Mouse (Mus musculus) adrenal gland, adult 8-10 months (tissue): ENCODE results near the gene H3f3b. TPM values are rescaled to one million over a fixed set of nuclear protein-coding genes. Genes with fewer than 3 reads are reported as not detected.
"Not testable (repeated sequence)": the region's sequence is repeated elsewhere in the genome, so short reads cannot be mapped to it uniquely, and the experiment has no call there.

ENCODE experiments used
- DNase-seq: peaks from one replicate; pipeline ENCODE4 v3.0.0; 2022
- total RNA-seq, 4 experiments: library from RNA; stranded (reverse); gene quantifications; 2 replicates each; pipeline ENCODE4 v1.2.4; 2022

The H3f3b gene
- total RNA-seq, 4 experiments from 2014 or later = 302 to 413 (median 377) TPM

DNA sequence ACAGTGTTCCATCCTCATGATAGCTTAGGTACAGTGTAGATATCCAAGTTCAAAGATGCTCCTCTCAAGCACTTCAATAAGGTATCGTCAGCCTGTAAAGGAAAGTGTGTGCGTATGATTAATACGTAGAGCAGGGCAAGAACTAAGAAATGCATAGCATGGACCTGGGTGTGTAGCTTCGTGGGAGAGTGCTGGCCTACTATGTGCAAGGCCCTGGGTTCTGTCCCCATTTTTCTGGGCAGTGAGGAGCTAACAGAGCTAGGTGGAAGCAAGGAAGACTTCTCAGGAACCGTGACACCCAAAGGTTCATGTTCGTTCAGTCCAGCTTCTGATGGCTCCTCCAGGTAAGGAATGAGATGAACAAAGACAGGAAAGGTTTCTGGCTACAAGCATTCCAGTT is 17.4 kb upstream of the H3f3b start:
- no peak for DNase-seq

DNA sequence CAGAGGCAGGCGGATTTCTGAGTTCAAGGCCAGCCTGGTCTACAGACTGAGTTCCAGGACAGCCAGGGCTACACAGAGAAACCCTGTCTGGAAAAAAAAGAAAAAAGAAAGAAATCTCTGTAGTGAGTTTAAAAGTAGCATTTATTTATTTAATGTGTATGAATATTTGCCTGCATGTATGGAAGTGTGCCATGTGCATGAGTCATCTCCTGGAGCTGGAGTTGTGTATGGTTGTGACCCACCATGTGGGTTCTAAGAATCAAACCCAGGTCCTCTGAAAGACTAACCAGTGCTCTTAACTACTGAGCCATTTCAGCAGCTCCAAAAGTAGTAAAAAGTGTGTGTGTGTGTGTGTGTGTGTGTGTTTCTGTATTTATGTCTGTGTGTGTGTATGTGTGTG is 15.5 kb upstream of the H3f3b start:
- no peak for DNase-seq

DNA sequence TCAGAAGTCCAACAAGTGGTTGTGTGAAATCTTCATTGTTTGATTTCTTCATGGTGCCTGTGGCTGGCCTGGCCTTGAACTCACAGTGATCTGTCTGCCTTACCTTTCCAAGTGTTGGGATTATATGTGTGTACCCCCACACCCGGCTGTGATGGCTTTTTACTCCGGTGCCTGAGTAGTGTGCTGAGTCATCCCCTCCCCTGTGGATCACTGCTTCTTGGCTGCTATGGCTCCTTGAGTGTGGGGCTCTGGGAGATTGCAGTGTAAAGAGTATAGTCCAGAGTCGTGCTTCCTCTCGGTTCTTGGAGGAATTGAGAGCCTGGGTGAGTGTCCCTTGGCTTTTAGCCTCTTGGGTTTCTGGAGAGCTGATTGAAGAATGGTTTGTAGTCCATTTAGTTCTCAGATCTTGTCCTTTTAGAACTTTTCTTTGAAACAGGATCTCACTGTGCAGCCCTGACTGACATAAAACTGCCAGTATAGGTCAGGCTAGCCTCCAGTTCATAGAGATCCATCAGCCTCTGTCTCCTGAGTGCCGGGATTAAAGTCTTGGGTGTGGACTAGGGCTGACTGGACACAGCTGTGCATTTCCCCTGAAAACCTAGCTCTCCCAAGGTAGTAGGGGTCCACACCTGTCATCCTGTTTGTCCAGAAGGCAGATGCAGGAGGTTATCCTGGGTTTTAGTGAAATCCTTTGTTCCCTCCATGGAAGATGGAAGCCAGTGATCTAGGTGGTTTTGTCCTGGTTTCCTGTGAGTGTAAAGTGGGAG is 14.8 kb upstream of the H3f3b start:
- DNase-seq = no peak

DNA sequence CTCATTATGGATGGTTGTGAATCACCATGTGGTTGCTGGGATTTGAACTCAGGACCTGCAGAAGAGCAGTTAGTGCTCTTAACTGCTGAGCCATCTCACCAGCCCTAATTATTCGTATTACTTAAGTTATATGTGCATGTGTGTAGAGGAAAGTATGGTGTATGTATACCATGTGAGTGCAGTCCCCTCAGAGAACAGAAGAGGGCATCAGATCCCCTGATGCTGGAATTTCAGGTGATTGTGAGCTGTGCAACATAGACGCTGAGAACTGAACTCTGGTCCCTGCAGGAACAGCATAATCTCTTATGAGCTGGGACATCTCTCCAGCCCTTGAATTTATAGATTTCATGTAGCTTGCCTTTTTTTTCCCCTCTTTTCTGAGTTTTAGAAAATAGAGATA is 14.1 kb upstream of the H3f3b start:
- no peak for DNase-seq

DNA sequence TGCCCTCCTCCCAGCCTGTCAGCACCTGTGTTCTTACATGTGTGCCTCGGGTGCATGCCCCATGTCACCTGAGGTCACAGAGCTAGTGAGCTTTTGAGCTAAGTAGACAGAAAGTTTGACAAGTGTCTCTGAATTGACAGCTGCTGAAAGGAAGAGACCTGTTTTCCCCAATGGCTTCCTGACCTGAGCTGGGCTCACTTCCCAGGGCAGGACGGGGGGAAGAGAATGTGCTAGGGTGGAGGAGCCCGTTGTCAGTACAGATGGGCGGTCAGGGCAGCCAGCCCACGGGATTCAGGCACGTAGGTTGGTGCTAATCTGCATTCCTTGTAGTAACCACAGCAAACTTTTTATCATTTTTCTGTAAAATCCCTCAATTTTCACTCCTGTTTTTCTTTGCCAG is 12.8 kb upstream of the H3f3b start:
- no peak for DNase-seq

DNA sequence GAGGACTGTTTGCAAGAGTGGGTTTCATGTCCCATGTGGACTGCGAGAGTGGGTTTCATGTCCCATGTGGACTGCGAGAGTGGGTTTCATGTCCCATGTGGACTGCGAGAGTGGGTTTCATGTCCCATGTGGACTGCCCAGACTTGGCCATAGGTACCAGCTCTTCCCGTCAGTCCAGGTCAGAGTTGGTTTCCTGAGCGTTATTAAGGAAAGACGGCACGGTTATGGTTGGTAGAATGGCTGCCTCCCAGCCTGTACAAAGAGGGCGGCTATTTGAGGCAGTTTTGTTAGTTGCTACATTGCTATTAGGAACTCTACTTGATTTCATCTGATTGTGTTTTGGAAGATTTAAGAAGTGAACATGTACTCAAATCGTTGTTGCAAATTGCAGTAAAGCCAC is 10.1 kb upstream of the H3f3b start:
- DNase-seq = no peak

DNA sequence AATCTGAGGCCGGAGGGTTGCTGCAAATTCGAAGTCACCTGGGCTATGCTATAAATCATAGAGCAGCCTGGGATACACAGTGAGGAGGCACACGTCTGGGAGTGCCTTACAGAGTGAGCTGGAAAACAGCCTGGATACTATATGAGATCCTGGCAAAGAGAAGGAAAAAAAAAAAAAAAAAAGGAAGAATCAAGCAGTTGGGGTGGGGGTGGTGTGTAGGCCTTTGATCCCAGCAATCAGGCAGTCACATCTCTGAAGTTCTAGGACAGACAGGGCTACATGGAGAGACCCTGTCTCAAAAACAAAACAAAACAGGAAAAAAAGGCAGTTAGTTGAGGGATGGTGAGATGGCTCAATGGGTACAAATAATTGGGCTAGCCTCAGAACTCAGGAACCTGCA is 8.9 kb upstream of the H3f3b start:
- DNase-seq = no peak

DNA sequence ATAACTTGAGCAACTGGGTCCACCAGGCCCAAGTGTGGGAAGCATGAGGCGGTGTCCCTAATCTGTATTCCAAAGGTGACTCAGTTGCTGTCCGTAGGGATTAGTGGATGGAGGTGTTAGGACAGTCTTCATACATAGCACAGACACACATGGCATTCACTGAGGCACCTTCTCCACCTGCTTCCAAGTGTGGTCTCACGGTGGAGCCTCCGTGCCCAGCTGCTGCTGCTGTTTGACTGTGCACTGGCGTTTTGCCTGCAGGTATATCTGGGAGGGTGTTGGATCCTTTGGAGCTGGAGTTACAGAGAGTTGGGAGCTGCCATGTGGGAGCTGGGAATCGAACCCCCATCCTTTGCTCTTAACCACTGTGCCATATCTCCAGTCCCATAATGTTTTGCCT is 6.8 kb upstream of the H3f3b start:
- no peak for DNase-seq

DNA sequence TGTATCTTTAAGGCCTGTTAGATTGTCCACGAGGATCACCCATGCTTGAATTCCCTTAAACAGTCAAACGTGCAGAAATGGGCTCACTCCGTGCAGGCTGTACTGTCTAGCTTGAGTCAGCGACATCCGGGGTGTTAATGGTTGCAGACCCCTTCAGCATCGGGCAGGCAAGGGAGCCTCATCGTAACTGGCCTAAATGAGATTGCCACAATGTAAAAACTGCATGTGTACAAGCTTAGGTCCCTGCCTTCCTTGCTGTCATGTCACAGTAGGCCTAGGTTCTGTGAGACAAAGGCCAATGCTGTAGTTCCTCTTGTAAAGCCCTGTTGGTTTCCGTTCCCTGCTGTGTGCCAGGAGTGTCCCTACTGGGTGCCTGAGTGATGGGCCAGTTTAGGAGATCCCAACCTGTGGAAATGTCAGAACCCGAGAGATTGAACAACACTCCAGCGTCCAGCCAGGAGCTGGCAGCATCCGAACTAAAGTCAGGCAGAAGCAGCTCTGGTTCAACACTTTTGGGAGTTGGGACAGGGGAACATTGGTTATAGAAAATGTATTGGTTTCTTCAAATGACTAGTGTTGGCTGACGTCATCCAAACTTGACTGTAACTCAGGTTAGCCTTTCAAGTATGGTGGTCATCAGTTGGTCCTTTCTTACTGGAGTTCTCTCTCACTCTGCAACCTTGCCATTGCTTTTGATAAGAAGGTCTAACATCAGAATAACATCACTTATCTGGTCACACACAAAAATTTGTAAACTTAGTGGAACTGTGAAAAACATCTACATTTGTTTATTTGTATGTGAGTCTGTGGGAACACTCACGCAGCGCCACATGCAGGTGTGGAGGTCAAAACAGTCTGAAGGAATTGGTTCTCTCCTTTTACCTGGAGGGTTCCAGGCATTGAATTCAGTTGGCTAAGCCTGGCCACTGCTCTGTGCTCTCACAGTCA is 3.4 kb upstream of the H3f3b start:
- DNase-seq = no peak

DNA sequence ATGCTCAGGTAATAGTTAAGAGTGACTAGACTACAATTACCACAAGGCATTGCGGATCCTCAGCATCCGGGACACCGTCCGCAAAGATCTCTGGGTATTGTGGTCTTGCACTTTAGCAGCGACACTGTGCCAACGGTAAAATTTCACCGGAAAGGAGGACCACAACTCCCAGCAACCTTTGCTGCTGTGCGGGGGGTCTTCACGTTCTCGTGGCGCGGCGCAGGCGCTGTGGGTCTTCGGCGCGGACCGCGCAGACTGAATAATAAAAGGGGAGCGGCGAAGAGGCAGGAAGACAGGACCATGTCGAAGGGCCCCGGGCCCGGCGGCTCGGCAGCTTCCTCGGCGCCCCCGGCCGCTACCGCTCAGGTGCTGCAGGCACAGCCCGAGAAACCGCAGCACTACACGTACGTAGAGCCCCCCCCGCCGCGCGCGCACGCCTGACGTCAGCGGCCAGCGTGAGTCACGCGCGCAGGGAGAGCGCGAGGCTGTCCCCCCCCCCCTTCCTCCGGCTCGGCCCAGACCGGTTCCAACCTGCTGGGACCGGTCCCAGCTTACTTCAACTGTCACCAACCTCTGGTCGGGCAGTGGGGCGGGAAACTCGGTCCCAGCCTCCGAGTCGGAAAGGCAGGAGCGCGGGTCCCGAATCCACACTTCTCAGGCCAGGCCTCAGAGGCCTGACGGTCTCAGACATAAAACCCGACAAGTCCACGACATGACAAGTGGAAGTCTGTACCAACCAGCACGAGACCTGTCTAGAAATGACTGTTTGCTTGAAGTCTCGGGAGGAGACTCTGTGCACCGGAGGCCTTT is 2.5 kb upstream of the H3f3b start, which contains the start of gene Unk:
TSS of gene Unk (plus strand) at position 235 of the 810 bp plus-strand sequence.
- peak; percentile 98 for DNase-seq

DNA sequence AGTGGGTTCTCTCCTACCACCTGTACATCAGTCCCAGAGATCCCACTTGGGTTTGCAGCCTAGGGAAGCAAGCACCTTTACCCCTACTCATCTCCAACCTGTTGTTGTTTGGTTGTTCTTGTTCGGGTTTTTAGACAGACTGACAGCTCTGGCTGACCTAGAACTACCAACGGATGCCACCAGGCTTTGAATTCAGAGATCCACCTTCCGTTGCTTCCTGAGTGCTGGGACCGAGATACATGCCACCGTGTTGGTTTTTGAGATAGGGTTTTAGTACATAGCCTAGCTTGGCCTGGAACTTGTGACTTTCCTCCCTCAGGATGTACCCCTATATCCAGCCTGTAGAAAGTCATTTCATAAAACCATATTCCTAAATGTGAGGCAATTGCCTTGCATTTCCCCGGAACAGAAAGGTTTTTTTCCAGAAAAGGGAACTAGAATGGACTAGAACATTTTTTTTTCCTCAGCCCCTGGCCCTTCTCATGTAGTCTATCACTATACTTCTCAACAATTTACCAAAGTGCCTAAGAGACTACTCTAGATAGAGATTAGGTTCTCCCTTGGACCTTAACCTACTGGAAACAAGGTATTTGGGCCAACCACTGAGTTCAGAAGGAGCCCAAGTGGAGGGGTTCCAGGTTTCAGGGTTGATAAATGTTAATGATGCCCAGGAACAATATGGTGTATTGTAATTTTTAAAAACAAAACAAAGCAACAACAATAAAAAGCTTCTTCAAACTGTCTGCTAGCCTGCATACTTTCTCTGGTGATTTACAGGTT is 1.5 kb upstream of the H3f3b start:
- no peak for DNase-seq

DNA sequence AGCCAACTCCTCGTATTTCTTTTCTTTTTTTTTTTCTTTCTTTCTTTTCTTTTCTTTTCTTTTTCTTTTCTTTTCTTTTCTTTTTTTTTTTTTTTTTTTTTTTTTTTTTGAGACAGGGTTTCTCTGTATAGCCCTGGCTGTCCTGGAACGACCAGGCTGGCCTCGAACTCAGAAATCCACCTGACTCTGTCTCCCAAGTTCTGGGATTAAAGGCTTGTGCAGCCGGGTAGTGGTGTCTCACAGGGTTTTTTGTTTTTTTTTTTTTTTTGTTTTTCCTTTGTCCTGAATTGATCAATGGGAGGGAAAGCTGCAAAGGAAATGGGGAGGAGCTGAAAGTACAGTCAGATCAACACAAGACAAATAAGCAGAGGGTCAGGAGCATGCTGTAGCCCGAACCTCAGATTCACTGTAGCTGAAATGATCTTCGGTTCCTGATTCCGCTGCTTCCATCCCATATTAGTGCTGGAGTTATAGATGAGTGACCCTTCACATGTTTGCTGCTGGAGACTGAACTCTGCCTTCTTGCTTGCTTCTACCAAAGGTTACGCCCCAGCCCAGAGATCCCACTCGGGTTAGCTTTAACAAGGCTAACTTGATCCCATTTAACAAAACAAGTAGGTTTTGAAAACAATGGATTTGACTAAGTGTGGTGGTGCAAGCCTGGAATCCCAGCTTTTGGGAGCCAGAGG is 559 bp upstream of the H3f3b start:
- DNase-seq = no peak

DNA sequence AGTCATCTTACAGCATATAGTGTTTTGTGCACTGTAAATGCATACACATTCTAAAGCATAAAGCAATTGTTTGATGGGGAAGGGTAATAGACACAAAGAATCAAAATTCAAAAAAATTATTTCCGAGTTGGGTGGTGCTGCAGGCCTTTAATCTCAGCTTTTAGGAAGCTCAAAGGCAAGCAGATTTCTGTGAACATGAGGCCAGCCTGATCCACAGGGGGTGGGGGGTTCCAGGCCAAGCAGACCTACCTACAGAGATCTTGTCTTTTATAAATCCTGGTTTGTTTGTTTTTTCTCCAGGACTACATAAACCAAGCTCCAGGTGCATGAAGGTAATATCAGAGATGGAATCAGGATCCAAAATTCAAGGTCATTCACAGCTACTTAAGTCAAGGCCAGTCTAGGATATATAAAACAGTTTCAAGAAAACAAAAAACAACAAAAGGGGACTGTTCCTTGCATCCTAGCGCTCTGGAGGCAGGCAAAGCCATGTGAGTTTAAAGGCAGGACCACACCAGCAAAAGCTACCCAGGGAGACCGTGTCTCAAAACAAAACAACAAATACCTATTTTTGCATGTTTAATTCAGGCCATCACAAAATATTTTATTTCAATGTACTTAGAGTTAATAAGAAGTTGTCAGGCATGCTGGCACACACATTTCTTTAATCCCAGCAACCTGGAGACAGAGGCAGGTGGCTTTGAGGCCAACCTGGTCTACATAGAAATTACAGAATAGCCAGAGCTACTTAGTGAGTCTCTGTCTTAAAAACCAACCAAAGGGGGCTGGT is 2.5 kb downstream of the H3f3b start:
- DNase-seq = no peak

DNA sequence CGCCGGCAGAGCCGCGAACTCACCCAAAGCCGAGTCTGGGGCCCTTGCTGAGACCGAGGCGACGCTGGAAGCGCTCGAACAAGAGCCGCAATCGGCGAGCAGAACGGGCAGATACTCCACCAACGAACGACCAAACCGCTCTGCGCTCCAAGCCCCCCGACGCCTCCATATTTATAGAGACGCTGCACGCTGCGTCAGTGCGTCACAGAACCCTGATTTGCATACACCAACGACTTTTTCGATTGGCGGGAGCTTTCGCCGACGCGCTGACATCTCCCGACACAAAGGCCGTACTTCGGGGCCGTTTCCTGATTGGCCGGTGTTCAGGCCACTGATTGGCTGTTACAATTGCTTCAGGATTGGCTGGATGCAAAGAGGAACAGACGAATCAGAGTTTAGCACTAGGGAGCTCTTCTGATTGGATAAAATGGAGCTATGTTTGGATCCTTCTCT is 3.4 kb downstream of the H3f3b start:
- DNase-seq = peak; percentile 98

DNA sequence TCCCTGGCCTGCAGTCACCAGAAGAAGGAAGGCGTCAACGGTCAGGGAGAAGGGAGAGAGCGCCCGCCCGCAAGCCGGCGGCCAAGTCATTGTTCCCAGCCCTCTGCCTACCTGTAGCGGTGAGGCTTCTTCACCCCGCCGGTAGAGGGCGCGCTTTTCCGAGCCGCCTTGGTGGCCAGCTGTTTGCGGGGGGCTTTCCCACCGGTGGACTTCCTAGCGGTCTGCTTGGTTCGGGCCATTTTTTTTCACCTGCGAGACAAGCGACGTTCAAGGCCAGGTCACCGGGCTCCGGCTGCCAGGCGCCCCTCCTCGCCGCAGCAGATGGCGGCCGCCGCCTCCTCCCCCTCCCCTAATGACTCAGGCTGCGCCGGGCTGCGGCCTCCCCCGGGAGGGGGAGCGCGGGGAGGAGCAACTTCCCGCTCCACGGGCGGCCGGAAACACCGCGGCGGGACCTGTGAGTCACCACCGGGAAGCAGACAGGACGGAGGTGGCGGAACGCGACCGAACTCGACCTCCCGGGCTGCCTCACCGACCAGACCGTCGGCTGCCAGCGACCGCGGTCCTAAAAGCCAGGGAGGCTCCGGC is 3.9 kb downstream of the H3f3b start:
- peak; percentile 89 for DNase-seq

DNA sequence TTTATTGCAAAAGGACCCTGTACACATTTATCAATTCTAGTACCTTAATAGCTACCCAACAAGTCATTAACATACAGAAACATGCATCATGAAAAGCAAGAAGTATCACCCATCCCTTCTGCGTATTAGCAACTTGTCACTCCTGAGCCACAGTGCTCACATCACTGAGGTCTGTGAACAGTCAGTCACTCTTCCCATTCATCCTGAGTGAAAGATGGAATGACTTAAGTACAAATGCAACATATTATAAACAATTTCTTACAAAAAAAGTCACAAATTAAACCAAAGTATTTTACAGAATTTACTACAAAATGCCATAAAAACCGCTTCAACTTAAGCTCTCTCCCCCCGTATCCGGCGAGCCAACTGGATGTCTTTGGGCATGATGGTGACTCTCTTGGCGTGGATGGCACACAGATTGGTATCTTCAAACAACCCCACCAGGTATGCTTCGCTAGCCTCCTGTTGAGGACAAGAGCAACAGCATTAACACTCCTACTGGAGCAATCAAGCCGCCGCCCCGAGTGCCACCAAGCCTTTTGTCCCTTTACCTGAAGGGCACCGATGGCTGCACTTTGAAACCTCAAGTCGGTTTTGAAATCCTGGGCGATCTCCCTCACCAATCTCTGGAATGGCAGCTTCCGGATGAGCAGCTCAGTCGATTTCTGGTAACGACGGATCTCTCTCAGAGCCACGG is 4.5 kb downstream of the H3f3b start:
- DNase-seq = not testable (repeated sequence)

DNA sequence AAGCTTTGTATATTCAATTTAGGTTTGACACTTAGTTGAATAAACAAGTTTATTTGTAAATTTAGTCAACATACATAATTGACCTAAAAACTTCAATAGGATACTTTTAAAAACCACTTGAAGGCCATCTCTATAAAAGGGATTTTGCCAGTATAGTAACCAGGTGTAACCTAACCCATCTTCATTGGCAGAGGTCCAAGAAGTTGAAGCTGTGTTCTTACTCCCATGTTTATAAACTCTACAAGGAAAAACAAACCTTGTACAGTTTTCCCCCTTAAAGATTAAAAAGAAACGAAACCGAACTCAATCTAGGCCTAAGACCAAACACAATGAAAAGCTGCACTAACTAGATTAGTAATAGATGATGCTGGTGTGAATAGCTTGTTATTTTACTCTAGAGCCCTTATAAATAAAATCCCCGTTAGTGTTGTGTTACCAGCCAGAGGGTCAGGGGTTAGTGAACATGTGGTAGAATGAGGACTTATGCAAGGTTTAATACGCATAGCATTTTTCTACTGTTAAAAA is 5.4 kb downstream of the H3f3b start:
- no peak for DNase-seq

DNA sequence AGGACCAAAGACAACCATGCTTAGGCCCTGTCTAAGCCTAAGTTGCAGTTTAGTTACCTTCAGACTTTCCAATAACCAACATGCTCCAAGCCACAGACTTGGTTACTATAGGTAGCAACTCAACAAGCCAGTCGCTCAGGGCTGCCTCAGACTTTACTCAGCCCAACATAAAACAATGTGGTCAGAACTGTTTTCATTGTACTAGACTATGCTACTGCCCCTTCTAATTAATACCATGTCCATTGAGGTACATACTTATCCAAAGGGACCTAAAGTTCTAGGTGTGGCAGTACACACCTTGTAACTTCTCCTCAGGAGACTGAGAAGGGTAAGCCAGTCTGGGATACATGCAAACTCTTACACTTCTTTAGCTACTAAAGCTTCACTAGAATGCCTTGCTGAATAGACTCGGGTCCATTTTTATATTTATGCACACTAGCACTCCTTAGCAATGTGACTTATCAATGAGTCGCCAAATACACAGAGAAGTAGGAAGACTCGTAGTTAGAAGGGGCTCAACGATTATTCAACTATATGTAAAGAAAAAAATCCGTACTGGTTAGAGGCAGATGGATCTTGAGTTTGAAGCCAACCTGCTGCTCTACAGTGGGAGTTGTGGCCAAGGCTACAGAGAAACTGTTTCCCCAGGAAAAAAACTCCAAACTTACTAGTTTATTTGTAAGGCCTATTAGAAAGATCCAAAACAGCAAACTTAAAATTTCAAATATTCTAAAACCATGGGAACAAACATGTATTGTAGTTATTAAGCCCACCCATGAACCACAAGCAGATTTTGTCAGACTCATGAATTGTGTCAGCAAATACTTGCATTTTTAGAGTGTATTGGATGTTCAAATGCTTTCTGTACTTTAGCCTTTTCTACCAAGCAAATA is 6.2 kb downstream of the H3f3b start:
- no peak for DNase-seq
